Mouse (Mus musculus) brain, embryonic 14.5 days (tissue): ENCODE measurements around the gene Pianp.

Source experiments
- CTCF ChIP-seq: fragments of 200-500 bp; IDR thresholded peaks from 2 replicates; pipeline ENCODE4 v1.5.1; 2012; ENCODE audit warnings: inconsistent platforms, mild to moderate bottlenecking, moderate library complexity, borderline replicate concordance; ENCODE audit not compliant: insufficient read depth, insufficient read length; ENCODE audit errors: extremely low read depth
- POLR2A ChIP-seq: fragments of 200-500 bp; IDR thresholded peaks from 2 replicates; pipeline ENCODE4 v1.6.1; 2012; ENCODE audit warnings: mild to moderate bottlenecking, inconsistent platforms, borderline replicate concordance; ENCODE audit not compliant: poor library complexity, insufficient read depth, insufficient read length, severe bottlenecking; ENCODE audit errors: extremely low read depth

DNA sequence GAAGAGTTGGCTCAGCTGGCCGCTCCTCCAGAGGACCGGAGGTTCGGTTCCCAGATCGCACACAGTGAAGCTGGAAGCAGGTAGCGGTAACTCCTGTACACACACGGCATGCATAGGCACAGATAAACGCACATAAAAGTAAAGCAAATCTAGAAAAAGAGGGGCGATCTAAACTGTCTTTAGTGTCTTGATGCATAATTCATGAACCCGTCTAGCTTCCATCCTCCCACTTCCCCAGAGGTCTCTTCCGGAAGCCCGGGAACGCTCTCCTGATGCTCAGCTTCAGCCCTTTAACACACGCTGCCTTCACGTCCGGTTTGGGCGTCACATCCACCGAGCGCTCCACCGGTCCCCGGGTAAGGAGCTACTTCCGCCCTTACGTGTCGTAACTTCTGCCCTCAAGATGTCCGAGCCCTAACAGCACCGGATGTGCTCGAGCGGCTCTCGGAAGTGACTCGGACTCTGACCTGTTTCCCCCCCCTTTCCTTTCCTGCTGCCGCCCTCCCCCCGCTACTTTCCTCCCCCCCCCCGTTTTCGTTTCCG lies 12.2 kb downstream of the Pianp start:
- TF ChIP-seq POLR2A (0 out of 2 replicates have a peak, but pooled peaks have one; percentile 26), CTCF (no peak)
